Mouse (Mus musculus): ENCODE data around the gene Tnf.

Gene Tnf

GRCm38 (mm10) chr17:35202442-35202841 lies 635 bp upstream of the Tnf start:
- CTCF ChIA-PET = interaction anchor here (0.5 to 1.0 kb wide), 3 partner anchors 34 to 582 kb away, joined by 4 to 6 read pairs (median 5); no protein-coding TSS in a partner anchor

- CTCF ChIA-PET = interaction anchor here (0.6 to 2.2 kb wide), 6 partner anchors 12 to 100 kb away, joined by 3 to 9 read pairs (median 4); partner anchors contain the start of gene Gm16181
Measured at GRCm38 (mm10) chr17:35201128-35201527, 679 bp downstream of the Tnf start.

GRCm38 (mm10) chr17:35200398-35200797 lies 1.4 kb downstream of the Tnf start:
- CTCF ChIA-PET = interaction anchor here (0.6 to 2.2 kb wide), 6 partner anchors 9 to 86 kb away, joined by 3 to 9 read pairs (median 4); partner anchors contain the start of gene Gm16181

- CTCF ChIA-PET = no interaction called here
Measured at GRCm38 (mm10) chr17:35198946-35199345, 2.9 kb downstream of the Tnf start.

GRCm38 (mm10) chr17:35198029-35198428 lies 3.8 kb downstream of the Tnf start:
- CTCF ChIA-PET = interaction anchor here (0.6 to 0.9 kb wide), 2 partner anchors 13 to 1261 kb away, joined by 4 to 26 read pairs; no protein-coding TSS in a partner anchor

- CTCF ChIA-PET = interaction anchor here (0.5 to 1.4 kb wide), 5 partner anchors 9 to 35 kb away, joined by 3 to 10 read pairs (median 5); no protein-coding TSS in a partner anchor
Measured at GRCm38 (mm10) chr17:35197126-35197525, 4.7 kb downstream of the Tnf start.

GRCm38 (mm10) chr17:35196321-35196641 lies 5.5 kb downstream of the Tnf start:
- CTCF ChIA-PET = interaction anchor here (0.9 to 1.5 kb wide), 7 partner anchors 10 to 36 kb away, joined by 3 to 21 read pairs (median 5); no protein-coding TSS in a partner anchor

- CTCF ChIA-PET = interaction anchor here (0.9 to 1.6 kb wide), 7 partner anchors 12 to 37 kb away, joined by 3 to 21 read pairs (median 5); no protein-coding TSS in a partner anchor
Measured at GRCm38 (mm10) chr17:35195631-35196320, 6.0 kb downstream of the Tnf start.

- CTCF ChIA-PET = interaction anchor here (0.9 to 1.6 kb wide), 9 partner anchors 13 to 37 kb away, joined by 3 to 21 read pairs (median 3); no protein-coding TSS in a partner anchor
Measured at GRCm38 (mm10) chr17:35194844-35195630, 6.8 kb downstream of the Tnf start.

- CTCF ChIA-PET = interaction anchor here (0.6 to 1.6 kb wide), 7 partner anchors 10 to 230 kb away, joined by 3 to 8 read pairs (median 3); no protein-coding TSS in a partner anchor
Measured at GRCm38 (mm10) chr17:35193881-35194843, 7.6 kb downstream of the Tnf start, which contains the start of gene Ltb. Gene Ltb, plus strand, starts transcription at chr17:35194439.

GRCm38 (mm10) chr17:35192924-35193323 lies 8.9 kb downstream of the Tnf start:
- CTCF ChIA-PET = interaction anchor here (0.6 to 1.5 kb wide), 5 partner anchors 9 to 134 kb away, joined by 3 to 4 read pairs (median 3); partner anchors contain the start of gene Lta

GRCm38 (mm10) chr17:35191723-35192122 lies 10.1 kb downstream of the Tnf start:
- CTCF ChIA-PET = interaction anchor here (1.0 to 1.6 kb wide), 2 partner anchors 16 to 41 kb away, joined by 3 to 5 read pairs; no protein-coding TSS in a partner anchor

GRCm38 (mm10) chr17:35190096-35190495 lies 11.7 kb downstream of the Tnf start:
- CTCF ChIA-PET = interaction anchor here (1.5 to 1.6 kb wide), 3 partner anchors 18 to 43 kb away, joined by 4 to 5 read pairs (median 5); no protein-coding TSS in a partner anchor

GRCm38 (mm10) chr17:35189186-35189585 lies 12.6 kb downstream of the Tnf start:
- CTCF ChIA-PET = interaction anchor here (0.6 to 1.6 kb wide), 3 partner anchors 14 to 43 kb away, joined by 3 to 5 read pairs (median 4); no protein-coding TSS in a partner anchor

GRCm38 (mm10) chr17:35187959-35188610 lies 13.7 kb downstream of the Tnf start, which contains the start of gene Lst1:
Gene Lst1, minus strand, starts transcription at chr17:35188439.
- CTCF ChIA-PET = interaction anchor here (0.7 to 1.0 kb wide), 2 partner anchors 18 to 43 kb away, joined by 3 to 4 read pairs; no protein-coding TSS in a partner anchor

- CTCF ChIA-PET = interaction anchor here (0.7 to 1.0 kb wide), 3 partner anchors 9 to 44 kb away, joined by 3 to 5 read pairs (median 4); no protein-coding TSS in a partner anchor
Measured at GRCm38 (mm10) chr17:35187345-35187744, 14.5 kb downstream of the Tnf start.

GRCm38 (mm10) chr17:35186681-35187080 lies 15.1 kb downstream of the Tnf start:
- CTCF ChIA-PET = interaction anchor here (0.9 kb wide), 1 partner anchor 8 kb away, joined by 5 read pairs; no protein-coding TSS in a partner anchor

GRCm38 (mm10) chr17:35185639-35186611 lies 15.9 kb downstream of the Tnf start:
- CTCF ChIA-PET = interaction anchor here (0.5 to 0.7 kb wide), 3 partner anchors 12 to 845 kb away, joined by 3 to 26 read pairs (median 4); partner anchors contain the start of gene Nfkbil1
